Mouse (Mus musculus): ENCODE measurements around the gene Rarb. TPM values are rescaled to one million over a fixed set of nuclear protein-coding genes. Genes with fewer than 3 reads are reported as not detected.

Rarb gene
- total and polyA plus RNA-seq, 3 experiments, result 0.11 TPM; not detected in 2

DNA sequence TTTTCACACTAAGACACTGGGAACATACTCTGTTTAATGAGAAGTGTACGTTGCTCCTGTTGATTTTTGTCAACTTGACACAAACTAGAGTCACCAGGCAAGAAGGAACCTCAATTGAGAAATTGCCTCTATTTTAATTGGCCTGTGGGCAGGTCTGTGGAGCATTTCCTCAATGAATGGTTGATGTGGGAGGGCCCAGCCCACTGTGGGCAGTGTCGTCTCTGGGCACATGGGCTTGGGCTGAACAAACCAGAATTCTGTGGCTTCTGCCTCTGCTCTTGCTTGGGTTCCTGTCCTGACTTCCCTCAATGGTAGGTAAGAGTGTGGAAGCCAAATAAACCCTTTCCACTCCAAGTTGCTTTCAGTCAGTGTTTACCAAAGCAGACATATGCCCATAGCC, 255.0 kb downstream of the Rarb start:
- no peak for ATAC-seq (ENCODE audit: extremely low read depth, insufficient number of reproducible peaks, low FRiP score, poor library complexity, severe bottlenecking)
- Histone ChIP-seq H3K27me3 (ENCODE audit: insufficient read depth, low read length) (no peaks in the 10 kb centered on the region), H3K4me1 (ENCODE audit: insufficient read depth, low read depth, low read length) (no peaks in the 10 kb centered on the region), H3K9me3 (replicated peaks) (no peaks in the 10 kb centered on the region), H3K36me3 (replicated peaks) (no peaks in the 10 kb centered on the region), H3K4me3 (ENCODE audit: low read depth, low read length) (no peak overlapping the region)
- TF ChIP-seq POLR2AphosphoS5 (IDR thresholded peaks at IDR 0.05; ENCODE audit: insufficient replicate concordance, low read depth, low read length) (no peak), CTCF (IDR thresholded peaks at IDR 0.05; ENCODE audit: low read depth, low read length) (no peak), GATA2 (IDR thresholded peaks at IDR 0.05; ENCODE audit: borderline replicate concordance, low read depth, low read length) (no peak), TAL1 (conservative IDR thresholded peaks at IDR 0.05; ENCODE audit: low read depth, low read length) (no peak), GATA1 (IDR thresholded peaks at IDR 0.05; ENCODE audit: borderline replicate concordance, low read length) (no peak)
- no peak for DNase-seq (ENCODE audit: low spot score)

DNA sequence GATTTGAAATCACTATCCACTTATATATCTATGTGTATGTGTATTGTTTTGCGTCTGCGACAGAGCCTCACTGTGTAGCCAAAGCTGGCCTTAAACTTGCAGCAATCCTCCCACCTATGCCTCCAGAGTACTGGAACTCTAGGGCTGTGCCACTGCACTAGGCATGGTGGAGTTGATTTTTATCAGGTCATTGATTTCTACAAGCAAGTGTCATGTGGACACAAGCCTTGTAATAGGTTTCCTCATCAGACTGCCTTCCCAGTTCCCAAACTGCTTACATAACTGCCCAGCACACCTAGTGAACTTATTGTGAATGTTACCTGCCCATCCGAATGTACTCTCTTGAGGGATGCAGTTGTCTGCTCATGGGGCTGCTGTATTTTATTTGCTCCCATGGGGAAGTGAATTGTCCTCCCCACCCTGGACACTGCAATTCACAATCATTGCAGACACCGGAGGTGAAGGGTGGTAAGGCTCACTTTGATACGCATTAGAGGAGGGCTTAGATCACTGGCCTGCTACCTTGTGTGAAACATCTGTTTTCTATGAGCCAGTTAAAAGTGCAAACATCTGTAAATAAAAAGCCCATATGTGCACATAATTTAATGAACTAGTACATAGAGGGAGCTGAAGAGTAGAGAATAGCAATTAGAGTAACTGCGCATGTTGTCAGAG, 257.3 kb downstream of the Rarb start:
- Histone ChIP-seq H3K9me3 (replicated peaks) (no peaks in the 10 kb centered on the region), H3K4me3 (ENCODE audit: low read depth, low read length) (no peak overlapping the region), H3K27me3 (ENCODE audit: insufficient read depth, low read length) (peaks cover 7% of the 10 kb centered on the region; the same call in 1 of the 2 replicates), H3K4me1 (ENCODE audit: insufficient read depth, low read depth, low read length) (no peaks in the 10 kb centered on the region), H3K36me3 (replicated peaks) (no peaks in the 10 kb centered on the region)
- no peak for ATAC-seq (ENCODE audit: extremely low read depth, insufficient number of reproducible peaks, low FRiP score, poor library complexity, severe bottlenecking)
- TF ChIP-seq GATA2 (IDR thresholded peaks at IDR 0.05; ENCODE audit: borderline replicate concordance, low read depth, low read length) (no peak), CTCF (IDR thresholded peaks at IDR 0.05; ENCODE audit: low read depth, low read length) (no peak), POLR2AphosphoS5 (IDR thresholded peaks at IDR 0.05; ENCODE audit: insufficient replicate concordance, low read depth, low read length) (no peak), TAL1 (conservative IDR thresholded peaks at IDR 0.05; ENCODE audit: low read depth, low read length) (no peak), GATA1 (IDR thresholded peaks at IDR 0.05; ENCODE audit: borderline replicate concordance, low read length) (no peak)
- no peak for DNase-seq (ENCODE audit: low spot score)

DNA sequence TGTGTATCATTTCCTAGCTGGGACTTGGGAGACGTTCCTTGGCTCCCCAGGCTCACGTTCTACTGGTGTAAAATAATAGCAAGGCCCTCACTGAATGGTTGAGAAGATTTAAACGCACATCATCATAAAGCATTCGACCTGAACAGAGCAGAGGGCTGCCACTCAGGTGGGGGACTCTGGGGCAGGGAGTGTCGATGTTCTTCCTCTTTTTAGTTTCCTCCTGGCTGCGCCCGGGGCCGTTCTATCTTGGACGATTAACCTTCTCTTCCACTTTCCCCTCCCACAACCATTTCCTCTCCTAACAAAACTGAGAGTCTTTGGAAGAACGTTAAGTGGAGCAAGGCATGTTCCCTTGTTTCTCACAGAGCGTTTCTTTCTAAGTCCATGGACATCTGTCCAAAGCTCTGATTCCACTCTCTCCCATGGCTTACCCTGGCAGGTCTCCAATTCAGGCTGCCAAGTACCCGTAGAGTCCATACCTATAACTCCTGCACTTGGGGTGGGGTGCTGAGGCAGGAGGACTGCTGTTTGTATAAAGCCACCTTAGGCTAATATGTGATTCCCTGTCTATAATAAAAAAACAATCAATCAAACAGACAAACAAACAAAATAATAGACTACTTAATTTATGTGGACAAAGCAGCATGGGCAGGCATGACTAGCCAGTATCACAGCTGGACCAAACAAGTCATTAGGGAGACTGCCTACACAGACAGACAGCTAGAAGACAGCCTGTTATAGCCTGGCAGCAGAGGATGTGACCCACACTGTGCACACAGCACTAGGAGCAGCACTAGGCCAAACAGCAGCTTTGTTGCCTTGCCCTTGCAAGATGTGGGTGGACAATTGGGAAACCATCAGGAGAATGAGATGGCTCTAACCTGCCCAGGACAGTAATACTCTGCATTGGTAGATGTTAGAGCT, 259.4 kb downstream of the Rarb start:
- DNase-seq (ENCODE audit: low spot score) (no peak), ATAC-seq (ENCODE audit: extremely low read depth, insufficient number of reproducible peaks, low FRiP score, poor library complexity, severe bottlenecking) (no peak)
- Histone ChIP-seq H3K9me3 (replicated peaks) (no peaks in the 10 kb centered on the region), H3K4me1 (ENCODE audit: insufficient read depth, low read depth, low read length) (no peaks in the 10 kb centered on the region), H3K27me3 (ENCODE audit: insufficient read depth, low read length) (peaks cover 10% of the 10 kb centered on the region), H3K36me3 (replicated peaks) (no peaks in the 10 kb centered on the region), H3K4me3 (ENCODE audit: low read depth, low read length) (no peak overlapping the region)
- no peak for TF ChIP-seq TAL1 (conservative IDR thresholded peaks at IDR 0.05; ENCODE audit: low read depth, low read length)

DNA sequence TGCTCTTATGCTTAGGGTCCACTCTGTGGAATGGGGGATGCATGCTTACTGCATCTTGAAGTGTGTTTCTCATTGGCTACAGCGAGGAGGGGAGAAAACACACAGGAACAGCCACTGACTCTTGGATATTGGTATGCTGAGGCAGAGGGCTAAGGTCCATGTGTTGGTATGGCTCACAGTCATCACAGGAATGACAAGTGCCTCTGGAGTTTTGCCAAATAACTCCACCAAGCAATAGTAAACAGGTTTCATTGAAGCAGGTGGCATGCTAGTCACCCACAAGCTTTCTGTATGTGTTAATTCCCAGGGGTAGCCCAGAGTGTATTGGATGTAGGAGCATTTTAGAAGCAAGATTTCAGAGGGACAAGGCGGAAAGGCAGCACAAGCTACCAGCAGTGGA, 260.9 kb downstream of the Rarb start:
- ATAC-seq (ENCODE audit: extremely low read depth, insufficient number of reproducible peaks, low FRiP score, poor library complexity, severe bottlenecking) (no peak), DNase-seq (ENCODE audit: low spot score) (no peak)
- Histone ChIP-seq H3K9me3 (replicated peaks) (no peaks in the 10 kb centered on the region), H3K36me3 (replicated peaks) (no peaks in the 10 kb centered on the region), H3K4me3 (ENCODE audit: low read depth, low read length) (no peak overlapping the region), H3K4me1 (ENCODE audit: insufficient read depth, low read depth, low read length) (no peaks in the 10 kb centered on the region), H3K27me3 (ENCODE audit: insufficient read depth, low read length) (peaks cover 10% of the 10 kb centered on the region)
- TF ChIP-seq CTCF (IDR thresholded peaks at IDR 0.05; ENCODE audit: low read depth, low read length) (no peak), GATA1 (IDR thresholded peaks at IDR 0.05; ENCODE audit: borderline replicate concordance, low read length) (no peak), GATA2 (IDR thresholded peaks at IDR 0.05; ENCODE audit: borderline replicate concordance, low read depth, low read length) (no peak), TAL1 (conservative IDR thresholded peaks at IDR 0.05; ENCODE audit: low read depth, low read length) (no peak), POLR2AphosphoS5 (IDR thresholded peaks at IDR 0.05; ENCODE audit: insufficient replicate concordance, low read depth, low read length) (no peak)

DNA sequence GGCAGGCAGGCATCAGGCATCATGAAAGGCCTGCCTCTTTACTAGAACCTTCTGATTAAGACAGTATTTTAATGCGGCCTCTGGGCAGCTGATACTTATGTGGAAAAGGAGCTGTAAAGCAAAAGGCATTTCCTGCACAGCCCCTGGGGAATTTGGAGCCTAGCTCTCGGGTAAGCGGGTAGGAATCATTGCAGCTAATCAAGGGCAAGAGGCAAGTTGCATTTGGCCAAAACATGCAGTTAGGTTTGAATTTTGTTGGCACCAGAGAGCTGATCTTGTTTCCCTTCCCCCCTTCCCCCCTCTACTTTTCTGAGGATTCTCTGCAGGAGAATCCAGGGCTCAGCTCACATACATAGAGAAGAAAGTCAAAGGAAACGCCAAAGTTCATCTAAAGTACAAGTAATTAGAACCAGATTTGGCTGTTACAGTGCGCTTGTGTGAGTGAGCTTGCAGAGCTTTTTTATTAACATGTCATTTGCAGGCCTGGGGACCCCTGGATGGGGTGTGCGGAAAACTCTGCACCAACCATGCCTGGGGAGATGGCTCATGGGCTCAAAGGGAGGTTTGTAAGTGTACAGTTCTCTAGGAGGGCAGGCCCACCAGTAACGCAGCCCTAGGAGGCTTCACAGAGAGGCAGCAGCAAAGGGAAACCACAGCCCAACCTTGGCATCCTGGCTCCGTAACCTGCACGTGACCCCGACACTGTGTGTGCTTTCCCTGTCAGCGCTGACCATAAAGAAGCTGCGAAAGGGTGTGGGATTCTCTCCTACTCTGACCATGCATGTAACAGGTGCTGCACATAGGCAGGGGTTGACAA, 264.1 kb downstream of the Rarb start:
- ATAC-seq (ENCODE audit: extremely low read depth, insufficient number of reproducible peaks, low FRiP score, poor library complexity, severe bottlenecking) (no peak), DNase-seq (ENCODE audit: low spot score) (no peak)
- no peaks in the 10 kb centered on the region for H3K9me3 ChIP-seq (replicated peaks)
- no peaks in the 10 kb centered on the region for H3K36me3 ChIP-seq (replicated peaks)
- H3K4me3 ChIP-seq (ENCODE audit: low read depth, low read length), result no peak overlapping the region
- TF ChIP-seq CTCF (IDR thresholded peaks at IDR 0.05; ENCODE audit: low read depth, low read length) (no peak), GATA1 (IDR thresholded peaks at IDR 0.05; ENCODE audit: borderline replicate concordance, low read length) (no peak), POLR2AphosphoS5 (IDR thresholded peaks at IDR 0.05; ENCODE audit: insufficient replicate concordance, low read depth, low read length) (no peak), GATA2 (IDR thresholded peaks at IDR 0.05; ENCODE audit: borderline replicate concordance, low read depth, low read length) (no peak), TAL1 (conservative IDR thresholded peaks at IDR 0.05; ENCODE audit: low read depth, low read length) (no peak)
- H3K4me1 ChIP-seq (ENCODE audit: insufficient read depth, low read depth, low read length), result no peaks in the 10 kb centered on the region
- peaks cover 10% of the 10 kb centered on the region for H3K27me3 ChIP-seq (ENCODE audit: insufficient read depth, low read length)

DNA sequence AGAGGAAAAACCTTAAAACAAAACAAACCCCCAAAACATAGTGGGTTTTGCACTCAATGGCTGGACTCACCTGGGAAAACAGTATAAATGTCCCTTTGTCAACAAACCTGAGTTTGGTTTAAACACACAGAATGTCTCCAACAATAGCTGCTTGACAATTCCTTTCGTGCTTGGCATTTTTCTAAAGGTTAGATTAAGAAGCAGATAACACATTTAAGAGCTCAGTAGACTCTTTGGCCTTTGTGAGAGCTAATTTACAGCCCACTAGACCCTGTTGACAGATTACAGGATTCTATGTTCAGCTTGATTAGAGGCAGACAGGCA, 264.7 kb downstream of the Rarb start:
- Histone ChIP-seq H3K9me3 (replicated peaks) (no peaks in the 10 kb centered on the region), H3K4me3 (ENCODE audit: low read depth, low read length) (no peak overlapping the region), H3K27me3 (ENCODE audit: insufficient read depth, low read length) (peaks cover 10% of the 10 kb centered on the region), H3K4me1 (ENCODE audit: insufficient read depth, low read depth, low read length) (no peaks in the 10 kb centered on the region), H3K36me3 (replicated peaks) (no peaks in the 10 kb centered on the region)
- TF ChIP-seq POLR2AphosphoS5 (IDR thresholded peaks at IDR 0.05; ENCODE audit: insufficient replicate concordance, low read depth, low read length), result no peak
- TF ChIP-seq GATA2 (IDR thresholded peaks at IDR 0.05; ENCODE audit: borderline replicate concordance, low read depth, low read length), result no peak
- TF ChIP-seq GATA1 (IDR thresholded peaks at IDR 0.05; ENCODE audit: borderline replicate concordance, low read length), result no peak
- TF ChIP-seq TAL1 (conservative IDR thresholded peaks at IDR 0.05; ENCODE audit: low read depth, low read length), result no peak
- TF ChIP-seq CTCF (IDR thresholded peaks at IDR 0.05; ENCODE audit: low read depth, low read length), result no peak
- ATAC-seq (ENCODE audit: extremely low read depth, insufficient number of reproducible peaks, low FRiP score, poor library complexity, severe bottlenecking), result no peak
- DNase-seq (ENCODE audit: low spot score), result no peak
